Mouse (Mus musculus): ENCODE measurements around the gene Cmtr1.
A peak's percentile ranks its signal among the peaks of the same experiment; 100 is the strongest.
"Not testable (repeated sequence)": the region's sequence is repeated elsewhere in the genome, so short reads cannot be mapped to it uniquely, and the experiment has no call there.

Cmtr1 gene

GRCm38 (mm10) chr17:29660076-29660761 is at the start of gene Cmtr1:
Gene Cmtr1, plus strand, starts transcription at chr17:29660595.
- peak; percentile 96 for DNase-seq (ENCODE audit: low read depth)

- DNase-seq (ENCODE audit: low read depth): not testable (repeated sequence)
Measured at GRCm38 (mm10) chr17:29613453-29613852, 46.9 kb upstream of the Cmtr1 start.

- peak; percentile 97 for DNase-seq (ENCODE audit: low read depth)
Measured at GRCm38 (mm10) chr17:29614115-29615023, 46.0 kb upstream of the Cmtr1 start, which contains the start of the genes Rnf8 and Gm28043. Gene Rnf8, plus strand, starts transcription at chr17:29614790. Gene Gm28043, plus strand, starts transcription at chr17:29614876.

- no peak for DNase-seq (ENCODE audit: low read depth)
Measured at GRCm38 (mm10) chr17:29615024-29615551, 45.3 kb upstream of the Cmtr1 start.

GRCm38 (mm10) chr17:29615616-29616015 is 44.8 kb upstream of the Cmtr1 start:
- peak; percentile 37 for DNase-seq (ENCODE audit: low read depth)

- DNase-seq (ENCODE audit: low read depth): no peak
Measured at GRCm38 (mm10) chr17:29619231-29619630, 41.2 kb upstream of the Cmtr1 start.

GRCm38 (mm10) chr17:29623488-29623887 is 36.9 kb upstream of the Cmtr1 start:
- DNase-seq (ENCODE audit: low read depth): no peak

- DNase-seq (ENCODE audit: low read depth): no peak
Measured at GRCm38 (mm10) chr17:29627285-29627684, 33.1 kb upstream of the Cmtr1 start.

- DNase-seq (ENCODE audit: low read depth): no peak
Measured at GRCm38 (mm10) chr17:29628946-29629345, 31.4 kb upstream of the Cmtr1 start.

GRCm38 (mm10) chr17:29629620-29630019 is 30.8 kb upstream of the Cmtr1 start:
- no peak for DNase-seq (ENCODE audit: low read depth)

- no peak for DNase-seq (ENCODE audit: low read depth)
Measured at GRCm38 (mm10) chr17:29632312-29632711, 28.1 kb upstream of the Cmtr1 start.

GRCm38 (mm10) chr17:29635492-29635891 is 24.9 kb upstream of the Cmtr1 start:
- DNase-seq (ENCODE audit: low read depth): no peak

GRCm38 (mm10) chr17:29636118-29636517 is 24.3 kb upstream of the Cmtr1 start:
- peak; percentile 47 for DNase-seq (ENCODE audit: low read depth)

GRCm38 (mm10) chr17:29637377-29637776 is 23.0 kb upstream of the Cmtr1 start:
- DNase-seq (ENCODE audit: low read depth): no peak

GRCm38 (mm10) chr17:29637895-29638294 is 22.5 kb upstream of the Cmtr1 start:
- no peak for DNase-seq (ENCODE audit: low read depth)

- no peak for DNase-seq (ENCODE audit: low read depth)
Measured at GRCm38 (mm10) chr17:29640971-29641370, 19.4 kb upstream of the Cmtr1 start.

GRCm38 (mm10) chr17:29642219-29642618 is 18.2 kb upstream of the Cmtr1 start:
- no peak for DNase-seq (ENCODE audit: low read depth)

GRCm38 (mm10) chr17:29658249-29658648 is 2.1 kb upstream of the Cmtr1 start:
- DNase-seq (ENCODE audit: low read depth): no peak

- peak; percentile 73 for DNase-seq (ENCODE audit: low read depth)
Measured at GRCm38 (mm10) chr17:29660762-29661391, 482 bp downstream of the Cmtr1 start.

GRCm38 (mm10) chr17:29662145-29662544 is 1.8 kb downstream of the Cmtr1 start:
- DNase-seq (ENCODE audit: low read depth): no peak

GRCm38 (mm10) chr17:29668051-29668986 is 7.9 kb downstream of the Cmtr1 start:
- no peak for DNase-seq (ENCODE audit: low read depth)

All from induced T-regulatory cell, adult 2 months (primary cell).